ENCODE assay signal across 24 mouse cellular contexts in genomic region chr17:27225801-27226200, GRCm38 (mm10). TPM values are rescaled to one million over a fixed set of nuclear protein-coding genes. Genes with fewer than 3 reads are reported as not detected.
"Had no signal": no experiment of that assay in that cellular context is flagged by ENCODE, and none has a peak within 500 bp of the region (broad histone marks: within the 10 kb centered on the region; RNA-seq: fewer than 3 reads in every experiment).

No protein-coding gene starts in this region.

- H3K27ac ChIP-seq: embryonic facial prominence, embryonic 10.5 days; embryonic facial prominence, embryonic 12.5 days; embryonic facial prominence, embryonic 13.5 days; embryonic facial prominence, embryonic 15.5 days; forebrain, embryonic 10.5 days; forebrain, embryonic 12.5 days; forebrain, embryonic 13.5 days; forebrain, embryonic 15.5 days; gastrocnemius, adult 2 months; heart, adult 2 months; heart, embryonic 10.5 days had no signal

- H3K36me3 ChIP-seq: embryonic facial prominence, embryonic 10.5 days; embryonic facial prominence, embryonic 12.5 days; embryonic facial prominence, embryonic 13.5 days; embryonic facial prominence, embryonic 15.5 days; forebrain, embryonic 10.5 days; forebrain, embryonic 12.5 days; forebrain, embryonic 15.5 days; heart, embryonic 10.5 days had no signal

- H3K9me3 ChIP-seq: embryonic facial prominence, embryonic 12.5 days; embryonic facial prominence, embryonic 13.5 days; embryonic facial prominence, embryonic 15.5 days; forebrain, embryonic 12.5 days; forebrain, embryonic 15.5 days; heart, embryonic 10.5 days had no signal

- H3K4me2 ChIP-seq: embryonic facial prominence, embryonic 12.5 days; embryonic facial prominence, embryonic 13.5 days; embryonic facial prominence, embryonic 15.5 days; forebrain, embryonic 12.5 days; forebrain, embryonic 13.5 days; forebrain, embryonic 15.5 days; heart, embryonic 11.5 days had no signal

- ATAC-seq: forebrain, embryonic 13.5 days; forebrain, embryonic 15.5 days; forebrain, postnatal 0 days had no signal

- H3K4me1 ChIP-seq: embryonic facial prominence, embryonic 12.5 days; embryonic facial prominence, embryonic 15.5 days; heart, embryonic 10.5 days had no signal

- H3K9ac ChIP-seq: embryonic facial prominence, embryonic 12.5 days; embryonic facial prominence, embryonic 13.5 days; embryonic facial prominence, embryonic 15.5 days; forebrain, embryonic 12.5 days; forebrain, embryonic 13.5 days; forebrain, embryonic 15.5 days; forebrain, postnatal 0 days had no signal

- H3K4me3 ChIP-seq: embryonic facial prominence, embryonic 10.5 days; embryonic facial prominence, embryonic 12.5 days; embryonic facial prominence, embryonic 13.5 days; embryonic facial prominence, embryonic 15.5 days; erythroblast, embryonic 14.5 days; forebrain, embryonic 10.5 days; forebrain, embryonic 12.5 days; forebrain, embryonic 13.5 days; forebrain, embryonic 15.5 days; gastrocnemius, adult 2 months; heart, adult 2 months; heart, embryonic 10.5 days had no signal

- DNase-seq: cerebellum, adult 9-10 months; cerebellum, adult 9-11 months; cerebellum, postnatal 36 days; embryo, embryonic 11 days; forebrain, postnatal 0 days; gastrocnemius, adult 2 months; gastrocnemius, postnatal 10 days; gastrocnemius, postnatal 14 days; gastrocnemius, postnatal 25 days; gastrocnemius, postnatal 36 days; heart, adult 11 months; heart, adult 18-20 months; heart, adult 2 months had no signal

RNA-seq across cellular contexts. Expression of gene Ip6k3, which starts 58.2 kb away (rescaled TPM):
- polyA plus RNA-seq: embryonic facial prominence, embryonic 10.5 days; erythroblast, embryonic 14.5 days had no signal
